Mouse (Mus musculus) G1E-ER4 (cell line): ENCODE results near the gene Ogfrl1. TPM values are rescaled to one million over a fixed set of nuclear protein-coding genes. Genes with fewer than 3 reads are reported as not detected.

Source experiments
- GATA1 ChIP-seq: IDR thresholded peaks from one replicate; pipeline ENCODE4 v1.8.0; 2012; ENCODE audit warnings: low read length, inconsistent platforms
- polyA plus RNA-seq: library from polyadenylated mRNA; stranded (reverse); fragments of >175 nt; gene quantifications from 2 replicates; pipeline ENCODE4 v1.2.3, GENCODE M21; 2012

Gene Ogfrl1
- polyA plus RNA-seq, 1 experiment = 10.2 TPM

DNA sequence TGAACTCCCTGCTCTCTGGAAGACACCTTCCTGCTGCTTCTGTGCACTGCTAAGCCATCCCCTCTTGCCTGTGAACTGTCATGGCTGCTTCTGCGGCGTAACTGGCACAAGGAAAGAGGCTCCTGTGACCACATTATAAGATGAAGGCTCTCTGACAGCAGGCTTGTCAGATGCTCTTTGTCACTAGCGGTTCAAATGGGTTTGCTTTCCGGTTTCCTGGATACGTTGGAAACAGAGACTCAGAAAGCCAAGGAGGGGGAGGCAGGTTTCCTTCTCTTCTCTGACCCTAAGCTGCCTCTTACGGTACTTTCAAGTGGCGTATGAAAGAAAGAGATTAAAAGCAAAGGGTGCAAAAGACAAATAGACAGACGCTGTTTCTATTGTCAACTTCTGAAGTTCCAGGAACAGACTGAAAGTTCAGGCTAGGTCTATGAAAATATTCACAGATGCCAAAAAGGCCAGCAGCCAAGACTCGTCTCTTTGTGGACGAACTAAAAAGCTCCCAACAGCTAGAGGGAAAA lies 76.2 kb downstream of the Ogfrl1 start:
- no peak for TF ChIP-seq GATA1

DNA sequence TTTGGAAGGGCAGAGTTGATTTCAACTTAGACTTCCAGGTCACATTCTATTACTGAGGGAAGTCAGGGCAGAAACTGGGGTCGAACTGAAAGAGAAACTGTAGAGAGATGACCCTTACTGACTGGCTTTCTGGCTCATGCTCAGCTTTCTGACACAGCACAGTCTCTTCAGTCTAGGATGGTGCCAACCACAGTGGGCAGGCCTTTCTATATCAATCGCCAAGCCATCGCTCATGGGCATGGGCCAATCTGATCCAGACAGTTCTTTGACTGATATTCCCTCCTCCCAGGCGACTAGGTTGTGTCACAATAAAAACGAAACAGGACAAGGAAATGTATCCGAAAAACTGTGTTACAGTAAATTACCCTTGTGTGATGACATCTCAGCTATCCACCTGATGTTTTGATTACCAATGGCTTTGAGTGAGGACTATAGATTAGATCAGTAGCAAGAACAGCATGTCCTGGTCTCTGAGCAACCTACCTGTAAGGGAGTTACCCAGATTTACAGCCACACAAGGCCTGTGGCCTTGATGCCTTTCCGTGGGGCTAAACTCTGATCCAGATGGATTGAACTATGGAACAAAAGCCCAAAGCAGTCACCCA lies 76.9 kb downstream of the Ogfrl1 start:
- TF ChIP-seq GATA1 = no peak
